Mouse (Mus musculus) heart, postnatal 0 days (tissue): Measurements from ENCODE around the gene Npy.

ENCODE experiments used
- CTCF ChIP-seq: IDR thresholded peaks from 2 replicates; pipeline ENCODE4 v1.5.1; 2016; ENCODE audit warnings: antibody characterized with exemption, control low read depth, low read depth
- EP300 ChIP-seq: IDR thresholded peaks from 2 replicates; pipeline ENCODE4 v1.6.1; 2016; ENCODE audit warnings: antibody characterized with exemption, low read depth

DNA sequence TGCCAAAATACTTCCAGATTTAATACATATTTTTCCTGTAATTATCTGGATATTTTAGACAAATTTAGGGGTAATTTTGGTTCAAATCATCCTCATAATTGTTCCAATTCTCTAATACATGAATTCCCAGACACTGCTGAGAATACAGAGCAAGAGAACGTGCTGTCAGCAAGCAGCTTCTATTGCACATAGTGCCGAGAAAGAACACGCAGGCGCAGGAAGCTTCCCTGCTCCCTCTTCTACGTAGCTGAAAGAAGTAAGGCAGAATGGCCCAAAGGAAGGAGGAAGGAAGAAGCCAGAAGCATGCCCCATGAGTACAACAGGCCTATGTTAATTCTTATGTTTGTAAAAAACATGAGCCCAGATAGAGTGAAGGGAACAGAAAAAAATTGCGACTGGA, 4.9 kb upstream of the Npy start:
- TF ChIP-seq CTCF, result no peak
- no peak for TF ChIP-seq EP300
